Mouse (Mus musculus): ENCODE results near the gene Atxn3.
A peak's percentile ranks its signal among the peaks of the same experiment; 100 is the strongest.
"Not testable (repeated sequence)": the region's sequence is repeated elsewhere in the genome, so short reads cannot be mapped to it uniquely, and the experiment has no call there.

Gene Atxn3

GRCm38 (mm10) chr12:101958556-101958955, 510 bp upstream of the Atxn3 start:
- no peak for DNase-seq (ENCODE audit: low spot score)

GRCm38 (mm10) chr12:101957079-101957941, 736 bp downstream of the Atxn3 start:
- no peak for DNase-seq (ENCODE audit: low spot score)

- not testable (repeated sequence) for DNase-seq (ENCODE audit: low spot score)
Observed at GRCm38 (mm10) chr12:101955821-101956220, 2.2 kb downstream of the Atxn3 start.

GRCm38 (mm10) chr12:101948801-101949200, 9.2 kb downstream of the Atxn3 start:
- DNase-seq (ENCODE audit: low spot score) = no peak

GRCm38 (mm10) chr12:101947986-101948385, 10.1 kb downstream of the Atxn3 start:
- no peak for DNase-seq (ENCODE audit: low spot score)

- DNase-seq (ENCODE audit: low spot score) = no peak
Observed at GRCm38 (mm10) chr12:101937572-101937971, 20.5 kb downstream of the Atxn3 start.

GRCm38 (mm10) chr12:101935223-101935622, 22.8 kb downstream of the Atxn3 start:
- DNase-seq (ENCODE audit: low spot score) = no peak

GRCm38 (mm10) chr12:101928423-101928822, 29.6 kb downstream of the Atxn3 start:
- no peak for DNase-seq (ENCODE audit: low spot score)

GRCm38 (mm10) chr12:101922313-101922712, 35.7 kb downstream of the Atxn3 start:
- DNase-seq (ENCODE audit: low spot score) = no peak

- no peak for DNase-seq (ENCODE audit: low spot score)
Observed at GRCm38 (mm10) chr12:101919847-101920246, 38.2 kb downstream of the Atxn3 start.

- DNase-seq (ENCODE audit: low spot score) = no peak
Observed at GRCm38 (mm10) chr12:101917165-101917564, 40.9 kb downstream of the Atxn3 start.

- DNase-seq (ENCODE audit: low spot score) = peak; percentile 89
Observed at GRCm38 (mm10) chr12:101912626-101913490, 45.2 kb downstream of the Atxn3 start, which contains the start of gene Trip11. TSS of gene Trip11 (minus strand) at chr12:101913267.

- no peak for DNase-seq (ENCODE audit: low spot score)
Observed at GRCm38 (mm10) chr12:101911346-101911745, 46.7 kb downstream of the Atxn3 start.

- no peak for DNase-seq (ENCODE audit: low spot score)
Observed at GRCm38 (mm10) chr12:101910360-101910759, 47.7 kb downstream of the Atxn3 start.

- no peak for DNase-seq (ENCODE audit: low spot score)
Observed at GRCm38 (mm10) chr12:101905817-101906216, 52.2 kb downstream of the Atxn3 start.

- no peak for DNase-seq (ENCODE audit: low spot score)
Observed at GRCm38 (mm10) chr12:101904906-101905305, 53.1 kb downstream of the Atxn3 start.

GRCm38 (mm10) chr12:101904170-101904569, 53.9 kb downstream of the Atxn3 start:
- no peak for DNase-seq (ENCODE audit: low spot score)

GRCm38 (mm10) chr12:101899671-101900245, 58.3 kb downstream of the Atxn3 start:
- DNase-seq (ENCODE audit: low spot score) = no peak

GRCm38 (mm10) chr12:101898966-101899365, 59.1 kb downstream of the Atxn3 start:
- no peak for DNase-seq (ENCODE audit: low spot score)

- DNase-seq (ENCODE audit: low spot score) = no peak
Observed at GRCm38 (mm10) chr12:101897113-101897512, 60.9 kb downstream of the Atxn3 start.

GRCm38 (mm10) chr12:101893296-101893695, 64.8 kb downstream of the Atxn3 start:
- no peak for DNase-seq (ENCODE audit: low spot score)

- DNase-seq (ENCODE audit: low spot score) = no peak
Observed at GRCm38 (mm10) chr12:101892832-101893231, 65.2 kb downstream of the Atxn3 start.
